Mouse (Mus musculus): Measurements from ENCODE around the gene Hoxb2. TPM values are rescaled to one million over a fixed set of nuclear protein-coding genes. Genes with fewer than 3 reads are reported as not detected.
A peak's percentile ranks its signal among the peaks of the same experiment; 100 is the strongest.

Hoxb2 gene
- polyA plus RNA-seq (2014; fragmentation: Nextera tagmentation; extraction: Ambion mirVana): 7.5 and 10.7 TPM in 2 replicates

GRCm38 (mm10) chr11:96350341-96350624, at the start of gene Hoxb2:
Hoxb2 (plus strand) TSS chr11:96350525.
- no peak within 1 kb of the TSS for H3K9ac ChIP-seq (ENCODE audit: low read length)
- DNase-seq (ENCODE audit: low spot score) (no peak), ATAC-seq (ENCODE audit: insufficient number of reproducible peaks, low FRiP score, low TSS enrichment, low read depth) (no peak)
- peaks cover 60% of the 10 kb centered on the region for H3K27me3 ChIP-seq (ENCODE audit: control insufficient read depth, insufficient read depth, low read length)
- WGBS: 1% methylated on average over 2 of the region's 2 CpGs
- H3K4me2 ChIP-seq (ENCODE audit: low read depth, severe bottlenecking): peak within 1 kb of the TSS; percentile 79; the same call in 1 of the 2 replicates
- H3K4me1 ChIP-seq (ENCODE audit: control insufficient read depth, insufficient read depth, low read length): peaks cover 29% of the 10 kb centered on the region
- H3K36me3 ChIP-seq (ENCODE audit: control insufficient read depth, insufficient read depth, low read length): no peaks in the 10 kb centered on the region
- no peaks in the 10 kb centered on the region for H3K9me3 ChIP-seq (ENCODE audit: control insufficient read depth, low read length)
- H3K4me3 ChIP-seq (ENCODE audit: low read depth, low read length): no peak within 1 kb of the TSS
- no peak within 1 kb of the TSS for H3K27ac ChIP-seq (replicated peaks; ENCODE audit: low read depth, low read length)

- 8% methylated on average over 10 of the region's 10 CpGs for WGBS
- no peak for DNase-seq (ENCODE audit: low spot score)
- peaks cover 23% of the 10 kb centered on the region for H3K4me1 ChIP-seq (ENCODE audit: control insufficient read depth, insufficient read depth, low read length)
- no peak overlapping the region for H3K27ac ChIP-seq (replicated peaks; ENCODE audit: low read depth, low read length)
- no peak for ATAC-seq (ENCODE audit: insufficient number of reproducible peaks, low FRiP score, low TSS enrichment, low read depth)
- H3K9me3 ChIP-seq (ENCODE audit: control insufficient read depth, low read length): no peaks in the 10 kb centered on the region
- H3K4me3 ChIP-seq (ENCODE audit: low read depth, low read length): peak overlapping the region; percentile 14; the same call in 1 of the 2 replicates
- no peak overlapping the region for H3K9ac ChIP-seq (ENCODE audit: low read length)
- no peaks in the 10 kb centered on the region for H3K36me3 ChIP-seq (ENCODE audit: control insufficient read depth, insufficient read depth, low read length)
- peak overlapping the region; percentile 32; the same call in 1 of the 2 replicates for H3K4me2 ChIP-seq (ENCODE audit: low read depth, severe bottlenecking)
- peaks cover 99% of the 10 kb centered on the region for H3K27me3 ChIP-seq (ENCODE audit: control insufficient read depth, insufficient read depth, low read length)
Observed at GRCm38 (mm10) chr11:96301064-96301431, 49.3 kb upstream of the Hoxb2 start.

- H3K9me3 ChIP-seq (ENCODE audit: control insufficient read depth, low read length): no peaks in the 10 kb centered on the region
- no peak for ATAC-seq (ENCODE audit: insufficient number of reproducible peaks, low FRiP score, low TSS enrichment, low read depth)
- 3% methylated on average over 15 of the region's 15 CpGs for WGBS
- H3K4me1 ChIP-seq (ENCODE audit: control insufficient read depth, insufficient read depth, low read length): peaks cover 23% of the 10 kb centered on the region
- no peak overlapping the region for H3K9ac ChIP-seq (ENCODE audit: low read length)
- H3K36me3 ChIP-seq (ENCODE audit: control insufficient read depth, insufficient read depth, low read length): no peaks in the 10 kb centered on the region
- H3K27me3 ChIP-seq (ENCODE audit: control insufficient read depth, insufficient read depth, low read length): peaks cover 99% of the 10 kb centered on the region
- H3K4me2 ChIP-seq (ENCODE audit: low read depth, severe bottlenecking): no peak overlapping the region
- H3K27ac ChIP-seq (replicated peaks; ENCODE audit: low read depth, low read length): no peak overlapping the region
- no peak overlapping the region for H3K4me3 ChIP-seq (ENCODE audit: low read depth, low read length)
- no peak for DNase-seq (ENCODE audit: low spot score)
Observed at GRCm38 (mm10) chr11:96301837-96302236, 48.5 kb upstream of the Hoxb2 start.

GRCm38 (mm10) chr11:96302381-96303150, 47.8 kb upstream of the Hoxb2 start:
- Histone ChIP-seq H3K4me3 (ENCODE audit: low read depth, low read length) (no peak overlapping the region), H3K27ac (replicated peaks; ENCODE audit: low read depth, low read length) (no peak overlapping the region)

GRCm38 (mm10) chr11:96303151-96304099, 46.9 kb upstream of the Hoxb2 start, which contains the start of gene Hoxb5:
Hoxb5 (plus strand) TSS chr11:96303336.
- H3K9me3 ChIP-seq (ENCODE audit: control insufficient read depth, low read length): no peaks in the 10 kb centered on the region
- H3K27me3 ChIP-seq (ENCODE audit: control insufficient read depth, insufficient read depth, low read length): peaks cover 96% of the 10 kb centered on the region
- H3K27ac ChIP-seq (replicated peaks; ENCODE audit: low read depth, low read length): no peak within 1 kb of the TSS
- no peak for ATAC-seq (ENCODE audit: insufficient number of reproducible peaks, low FRiP score, low TSS enrichment, low read depth)
- peaks cover 23% of the 10 kb centered on the region for H3K4me1 ChIP-seq (ENCODE audit: control insufficient read depth, insufficient read depth, low read length)
- H3K9ac ChIP-seq (ENCODE audit: low read length): peak within 1 kb of the TSS; percentile 56
- peak within 1 kb of the TSS; percentile 48 for H3K4me2 ChIP-seq (ENCODE audit: low read depth, severe bottlenecking)
- peak within 1 kb of the TSS; percentile 28 for H3K4me3 ChIP-seq (ENCODE audit: low read depth, low read length)
- under 1% methylated on average over 69 of the region's 69 CpGs for WGBS
- DNase-seq (ENCODE audit: low spot score): peak; percentile 93
- no peaks in the 10 kb centered on the region for H3K36me3 ChIP-seq (ENCODE audit: control insufficient read depth, insufficient read depth, low read length)

More at GRCm38 (mm10) chr11:96302381-96303150, 47.8 kb upstream of the Hoxb2 start:
- no peak overlapping the region for H3K9ac ChIP-seq (ENCODE audit: low read length)
- DNase-seq (ENCODE audit: low spot score) (no peak), ATAC-seq (ENCODE audit: insufficient number of reproducible peaks, low FRiP score, low TSS enrichment, low read depth) (no peak)
- no peaks in the 10 kb centered on the region for H3K36me3 ChIP-seq (ENCODE audit: control insufficient read depth, insufficient read depth, low read length)
- no peaks in the 10 kb centered on the region for H3K9me3 ChIP-seq (ENCODE audit: control insufficient read depth, low read length)
- peaks cover 23% of the 10 kb centered on the region for H3K4me1 ChIP-seq (ENCODE audit: control insufficient read depth, insufficient read depth, low read length)
- 5% methylated on average over 23 of the region's 23 CpGs for WGBS
- H3K27me3 ChIP-seq (ENCODE audit: control insufficient read depth, insufficient read depth, low read length): peaks cover 97% of the 10 kb centered on the region
- H3K4me2 ChIP-seq (ENCODE audit: low read depth, severe bottlenecking): no peak overlapping the region

GRCm38 (mm10) chr11:96304381-96305195, 45.7 kb upstream of the Hoxb2 start:
- no peak for DNase-seq (ENCODE audit: low spot score)
- Histone ChIP-seq H3K27me3 (ENCODE audit: control insufficient read depth, insufficient read depth, low read length) (peaks cover 96% of the 10 kb centered on the region), H3K9me3 (ENCODE audit: control insufficient read depth, low read length) (no peaks in the 10 kb centered on the region), H3K4me3 (ENCODE audit: low read depth, low read length) (peak overlapping the region; percentile 28), H3K4me2 (ENCODE audit: low read depth, severe bottlenecking) (peak overlapping the region; percentile 48), H3K4me1 (ENCODE audit: control insufficient read depth, insufficient read depth, low read length) (peaks cover 22% of the 10 kb centered on the region), H3K9ac (ENCODE audit: low read length) (no peak overlapping the region; the same call in 1 of the 2 replicates), H3K27ac (replicated peaks; ENCODE audit: low read depth, low read length) (no peak overlapping the region), H3K36me3 (ENCODE audit: control insufficient read depth, insufficient read depth, low read length) (no peaks in the 10 kb centered on the region)
- WGBS: 1% methylated on average over 38 of the region's 38 CpGs
- no peak for ATAC-seq (ENCODE audit: insufficient number of reproducible peaks, low FRiP score, low TSS enrichment, low read depth)

GRCm38 (mm10) chr11:96305505-96306182, 44.7 kb upstream of the Hoxb2 start:
- Histone ChIP-seq H3K36me3 (ENCODE audit: control insufficient read depth, insufficient read depth, low read length) (no peaks in the 10 kb centered on the region), H3K4me2 (ENCODE audit: low read depth, severe bottlenecking) (no peak overlapping the region), H3K4me1 (ENCODE audit: control insufficient read depth, insufficient read depth, low read length) (peaks cover 21% of the 10 kb centered on the region), H3K4me3 (ENCODE audit: low read depth, low read length) (no peak overlapping the region), H3K27ac (replicated peaks; ENCODE audit: low read depth, low read length) (no peak overlapping the region), H3K9ac (ENCODE audit: low read length) (no peak overlapping the region), H3K27me3 (ENCODE audit: control insufficient read depth, insufficient read depth, low read length) (peaks cover 93% of the 10 kb centered on the region), H3K9me3 (ENCODE audit: control insufficient read depth, low read length) (no peaks in the 10 kb centered on the region)
- 30% methylated on average over 6 of the region's 6 CpGs for WGBS
- DNase-seq (ENCODE audit: low spot score) (no peak), ATAC-seq (ENCODE audit: insufficient number of reproducible peaks, low FRiP score, low TSS enrichment, low read depth) (no peak)

Data from limb, embryonic 11.5 days (tissue).